Mouse (Mus musculus): ENCODE data around the gene Il1f5. TPM values are rescaled to one million over a fixed set of nuclear protein-coding genes. Genes with fewer than 3 reads are reported as not detected.

Gene Il1f5
- polyA plus RNA-seq (2012; rRNA removed; ENCODE audit: low replicate concordance) = not detected in 2 replicates

DNA sequence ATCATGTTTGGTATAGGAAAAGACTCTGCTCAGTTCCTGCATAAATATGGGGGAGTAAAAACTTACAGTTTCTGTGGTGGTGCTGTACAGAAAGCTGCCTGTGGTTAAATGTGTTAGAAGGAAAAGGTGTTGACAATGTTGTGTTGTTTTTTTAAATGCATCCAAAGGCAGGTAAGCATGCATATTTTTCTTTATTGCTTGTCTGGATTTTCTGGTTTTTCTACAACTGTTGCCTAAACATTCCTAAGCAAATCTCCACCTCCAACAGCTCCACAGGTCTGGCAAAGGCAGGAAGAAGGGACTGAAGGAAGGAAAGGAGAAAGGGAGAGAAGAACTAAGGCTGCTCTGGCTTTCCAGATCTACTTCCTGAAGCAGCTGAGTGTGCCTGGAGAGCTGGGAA is at the start of gene Il1f5:
Il1f5 (plus strand) TSS at position 301 of the 400 bp plus-strand sequence.

DNA sequence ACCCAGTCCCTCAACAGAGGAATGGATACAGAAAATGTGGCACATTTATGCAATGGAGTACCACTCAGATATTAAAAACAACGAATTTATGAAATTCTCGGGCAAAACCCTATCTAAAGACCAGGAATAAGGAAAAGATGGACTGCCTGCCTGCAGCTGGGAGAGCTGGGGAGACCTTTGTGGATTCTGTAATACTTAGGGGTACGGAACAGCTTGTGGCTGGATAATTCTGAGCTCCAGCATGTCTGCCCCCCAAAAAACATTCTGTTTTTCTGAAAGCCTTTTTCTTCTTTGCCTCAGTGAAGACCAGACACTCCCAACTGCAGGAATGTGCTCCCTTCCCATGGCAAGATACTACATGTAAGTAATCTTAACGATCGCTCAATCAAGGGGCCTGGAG is 14.1 kb downstream of the Il1f5 start, which contains the start of gene Il1f10:
Il1f10 (plus strand) TSS at position 301 of the 400 bp plus-strand sequence.

Other genes starting within 250 kb of the Il1f5 start
- 0.21 TPM in 1 of 2 replicates, not detected in the other for gene Hnmt, start 227.6 kb upstream of the Il1f5 start, polyA plus RNA-seq (2012; rRNA removed; ENCODE audit: low replicate concordance)
- not detected in 2 replicates for gene Tbpl2, start 180.4 kb upstream of the Il1f5 start, polyA plus RNA-seq (2012; rRNA removed; ENCODE audit: low replicate concordance)
- not detected in 2 replicates for gene Il1f8, start 123.8 kb upstream of the Il1f5 start, polyA plus RNA-seq (2012; rRNA removed; ENCODE audit: low replicate concordance)
- gene Il1f9, start 90.5 kb upstream of the Il1f5 start, polyA plus RNA-seq (2012; rRNA removed; ENCODE audit: low replicate concordance) = not detected in 2 replicates
- not detected in 2 replicates for gene Il1f6, start 61.5 kb upstream of the Il1f5 start, polyA plus RNA-seq (2012; rRNA removed; ENCODE audit: low replicate concordance)
- not detected in 2 replicates for gene Il1f10, start 14.2 kb downstream of the Il1f5 start, polyA plus RNA-seq (2012; rRNA removed; ENCODE audit: low replicate concordance)
- 0.99 and 1.4 TPM in 2 replicates for gene Il1rn, start 59.9 kb downstream of the Il1f5 start, polyA plus RNA-seq (2012; rRNA removed; ENCODE audit: low replicate concordance)
- gene Psd4, start 90.6 kb downstream of the Il1f5 start, polyA plus RNA-seq (2012; rRNA removed; ENCODE audit: low replicate concordance) = 11.8 and 14.1 TPM in 2 replicates
- 4.4 and 10.8 TPM in 2 replicates for gene Pax8, start 198.6 kb downstream of the Il1f5 start, polyA plus RNA-seq (2012; rRNA removed; ENCODE audit: low replicate concordance)